Mouse (Mus musculus) MEL (cell line): ENCODE measurements around the gene Susd6. TPM values are rescaled to one million over a fixed set of nuclear protein-coding genes. Genes with fewer than 3 reads are reported as not detected.
A peak's percentile ranks its signal among the peaks of the same experiment; 100 is the strongest.

Source experiments
- DNase-seq: peaks from one replicate; pipeline ENCODE4 v3.0.0; 2011; ENCODE audit warnings: low read depth, low spot score
- H3K27ac ChIP-seq: 2 replicates; pipeline ENCODE4 v1.5.1; 2012; ENCODE audit warnings: low read depth, mild to moderate bottlenecking, control low read depth, low read length, moderate library complexity; ENCODE audit not compliant: control insufficient read depth
- H3K27me3 ChIP-seq, 2 experiments: fragments of 150-350 bp in 1 of 2; sonication (generic) in 1 of 2; 2 replicates each; pipeline ENCODE4 v1.6.1; 2012; ENCODE audit warnings: low read length in 2 of 2, mild to moderate bottlenecking in 2 of 2, improper control_type of control experiment in 1 of 2, moderate library complexity in 1 of 2; ENCODE audit not compliant: insufficient read depth in 2 of 2, control insufficient read depth in 1 of 2
- H3K36me3 ChIP-seq, 2 experiments: 2 replicates each; pipeline ENCODE4 v1.6.1; 2012 to 2014; ENCODE audit warnings: low read length in 2 of 2, improper control_type of control experiment in 1 of 2, inconsistent platforms in 1 of 2, mild to moderate bottlenecking in 1 of 2; ENCODE audit not compliant: insufficient read depth in 2 of 2, control insufficient read depth in 1 of 2
- H3K4me1 ChIP-seq, 2 experiments: fragments of 150-350 bp in 1 of 2; sonication (generic) in 1 of 2; 2 replicates each; pipeline ENCODE4 v1.6.1; 2012; ENCODE audit warnings: low read length in 2 of 2, improper control_type of control experiment in 1 of 2, mild to moderate bottlenecking in 1 of 2; ENCODE audit not compliant: insufficient read depth in 2 of 2, control insufficient read depth in 1 of 2
- H3K4me3 ChIP-seq, 2 experiments: fragments of 150-350 bp in 1 of 2; sonication (generic) in 1 of 2; 2 replicates each; pipeline ENCODE4 v1.5.1; 2012; ENCODE audit warnings: low read depth in 2 of 2, low read length in 2 of 2, mild to moderate bottlenecking in 2 of 2, moderate library complexity in 2 of 2, control low read depth in 1 of 2, improper control_type of control experiment in 1 of 2; ENCODE audit not compliant: control insufficient read depth in 1 of 2, insufficient read depth in 1 of 2
- H3K79me2 ChIP-seq: 2 replicates; pipeline ENCODE4 v1.6.1; 2012; ENCODE audit warnings: mild to moderate bottlenecking, low read length, moderate library complexity; ENCODE audit not compliant: control insufficient read depth, poor library complexity, insufficient read depth
- H3K9ac ChIP-seq: 2 replicates; pipeline ENCODE4 v1.6.1; 2012; ENCODE audit warnings: low read depth, mild to moderate bottlenecking, control low read depth, low read length, moderate library complexity; ENCODE audit not compliant: control insufficient read depth, poor library complexity, severe bottlenecking
- H3K9me3 ChIP-seq: fragments of 150-350 bp; sonication (generic); replicated peaks from 2 replicates; pipeline ENCODE4 v1.6.1; 2012; ENCODE audit warnings: mild to moderate bottlenecking, low read length, improper control_type of control experiment, moderate library complexity; ENCODE audit not compliant: insufficient read depth
- BHLHE40 ChIP-seq: IDR thresholded peaks from 2 replicates; pipeline ENCODE4 v1.6.1; 2012; ENCODE audit warnings: low read depth, mild to moderate bottlenecking, inconsistent platforms, low read length, improper control_type of control experiment, borderline replicate concordance
- CHD1 ChIP-seq: IDR thresholded peaks from 2 replicates; pipeline ENCODE4 v1.6.1; 2012; ENCODE audit warnings: low read depth, mild to moderate bottlenecking, inconsistent platforms, low read length, improper control_type of control experiment
- CTCF ChIP-seq, 3 experiments: IDR thresholded peaks in 2 of 3; conservative IDR thresholded peaks in 1 of 3; 2 replicates each; pipeline ENCODE4 v1.5.1; 2011 to 2012; ENCODE audit warnings: low read length in 3 of 3, low read depth in 2 of 3, mild to moderate bottlenecking in 2 of 3, improper control_type of control experiment in 1 of 3, inconsistent platforms in 1 of 3, mixed read lengths in 1 of 3, moderate library complexity in 1 of 3; ENCODE audit not compliant: control insufficient read depth in 1 of 3, insufficient read depth in 1 of 3, poor library complexity in 1 of 3, severe bottlenecking in 1 of 3
- E2F4 ChIP-seq: IDR thresholded peaks from 2 replicates; pipeline ENCODE4 v1.6.1; 2011; ENCODE audit warnings: low read depth, low read length, improper control_type of control experiment, borderline replicate concordance
- ETS1 ChIP-seq: IDR thresholded peaks from 2 replicates; pipeline ENCODE4 v1.6.1; 2012; ENCODE audit warnings: low read depth, mild to moderate bottlenecking, inconsistent platforms, low read length, improper control_type of control experiment, moderate library complexity
- GATA1 ChIP-seq: IDR thresholded peaks from 2 replicates; pipeline ENCODE4 v1.6.1; 2011; ENCODE audit warnings: low read depth, low read length, improper control_type of control experiment
- KAT2A ChIP-seq: conservative IDR thresholded peaks from 2 replicates; pipeline ENCODE4 v1.6.1; 2012; ENCODE audit warnings: low read depth, low read length, improper control_type of control experiment, inconsistent platforms
- MAFK ChIP-seq: IDR thresholded peaks from 2 replicates; pipeline ENCODE4 v1.6.1; 2011; ENCODE audit warnings: low read depth, mild to moderate bottlenecking, low read length, improper control_type of control experiment, borderline replicate concordance
- NELFE ChIP-seq: IDR thresholded peaks from 2 replicates; pipeline ENCODE4 v1.6.1; 2011; ENCODE audit warnings: low read depth, low read length, improper control_type of control experiment
- POLR2AphosphoS2 ChIP-seq: IDR thresholded peaks from 2 replicates; pipeline ENCODE4 v1.6.1; 2011; ENCODE audit warnings: low read length, improper control_type of control experiment
- RAD21 ChIP-seq: IDR thresholded peaks from 2 replicates; pipeline ENCODE4 v1.6.1; 2011; ENCODE audit warnings: mild to moderate bottlenecking, low read depth, low read length, improper control_type of control experiment
- RCOR1 ChIP-seq: IDR thresholded peaks from 2 replicates; pipeline ENCODE4 v1.6.1; 2012; ENCODE audit warnings: low read depth, mild to moderate bottlenecking, inconsistent platforms, low read length, improper control_type of control experiment
- SIN3A ChIP-seq: IDR thresholded peaks from 2 replicates; pipeline ENCODE4 v1.6.1; 2012; ENCODE audit warnings: low read length, improper control_type of control experiment, inconsistent platforms
- SMC3 ChIP-seq: IDR thresholded peaks from 2 replicates; pipeline ENCODE4 v1.6.1; 2011; ENCODE audit warnings: low read depth, low read length, improper control_type of control experiment
- TAL1 ChIP-seq: IDR thresholded peaks from 2 replicates; pipeline ENCODE4 v1.6.1; 2012; ENCODE audit warnings: mild to moderate bottlenecking, inconsistent platforms, low read length, moderate library complexity, mixed read lengths
- TBP ChIP-seq: IDR thresholded peaks from 2 replicates; pipeline ENCODE4 v1.8.0; 2011; ENCODE audit warnings: low read depth, low read length, improper control_type of control experiment
- TCF12 ChIP-seq: IDR thresholded peaks from 2 replicates; pipeline ENCODE4 v1.6.1; 2014; ENCODE audit warnings: low read depth, mild to moderate bottlenecking, inconsistent platforms, low read length, improper control_type of control experiment, moderate library complexity
- USF2 ChIP-seq, 2 experiments: IDR thresholded peaks; 2 replicates each; pipeline ENCODE4 v1.6.1; 2011 to 2012; ENCODE audit warnings: improper control_type of control experiment in 2 of 2, low read length in 2 of 2, borderline replicate concordance in 1 of 2, inconsistent platforms in 1 of 2, low read depth in 1 of 2, mild to moderate bottlenecking in 1 of 2; ENCODE audit not compliant: insufficient read depth in 1 of 2
- ZKSCAN1 ChIP-seq: IDR thresholded peaks from 2 replicates; pipeline ENCODE4 v1.6.1; 2012; ENCODE audit warnings: low read depth, mild to moderate bottlenecking, inconsistent platforms, low read length, improper control_type of control experiment, moderate library complexity
- ZMIZ1 ChIP-seq: IDR thresholded peaks from 2 replicates; pipeline ENCODE4 v1.6.1; 2012; ENCODE audit warnings: low read depth, mild to moderate bottlenecking, inconsistent platforms, low read length, improper control_type of control experiment, moderate library complexity
- polyA plus RNA-seq, 2 experiments: library from polyadenylated mRNA; stranded (reverse) in 1 of 2; unstranded in 1 of 2; fragments of >175 nt in 1 of 2; fragments of >200 nt in 1 of 2; gene quantifications; 2 replicates each; pipeline versions ENCODE4 v1.2.1 to v1.2.4; 2012; ENCODE audit warnings: low replicate concordance in 2 of 2, low read depth in 1 of 2; ENCODE audit not compliant: insufficient read length in 2 of 2, insufficient read depth in 1 of 2, missing spikeins in 1 of 2
- total RNA-seq: library from RNA; depleted of rRNA; stranded (reverse); fragments of 300-350 nt; gene quantifications from 2 replicates; pipeline ENCODE4 v1.2.3, GENCODE M21; 2012

Gene Susd6
- total and polyA plus RNA-seq, 3 experiments, result 12.2 to 22.4 TPM; not detected in 1

DNA sequence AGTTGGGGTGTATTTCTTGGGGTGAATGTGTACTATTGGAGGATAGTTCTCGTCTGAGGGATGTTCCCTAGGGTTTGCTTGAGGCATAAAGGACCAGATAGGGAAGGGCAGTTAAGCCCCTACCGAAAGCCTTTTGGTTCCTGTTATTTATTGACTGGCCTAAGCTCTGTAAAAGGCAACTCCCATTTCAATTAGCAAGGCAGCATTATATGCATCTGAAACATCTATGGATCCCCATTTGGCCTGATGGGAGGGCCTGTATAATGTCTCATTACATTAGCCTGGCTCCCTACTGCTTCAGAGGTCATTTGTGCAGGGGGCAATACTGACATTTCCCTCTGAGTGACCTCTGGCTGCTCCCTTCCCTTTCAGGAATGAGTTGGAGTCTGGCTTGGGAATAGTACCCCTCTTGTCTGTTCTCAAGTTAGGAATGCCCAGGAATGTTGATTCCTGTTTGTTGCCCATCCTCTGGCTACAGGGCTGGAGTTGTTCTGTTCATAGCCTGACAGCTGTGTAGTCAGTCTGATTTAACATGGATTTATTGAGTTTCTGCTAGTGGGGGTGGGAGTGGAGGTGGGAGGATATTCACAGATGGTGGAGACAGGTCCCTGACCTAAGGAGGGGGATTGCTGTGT is 17.3 kb downstream of the Susd6 start:
- Histone ChIP-seq H3K27me3 (no peaks in the 10 kb centered on the region), H3K9ac (no peak overlapping the region), H3K4me1 (peaks cover 58 to 76% of the 10 kb centered on the region in 2 experiments), H3K36me3 (peaks cover 2 to 86% of the 10 kb centered on the region in 2 experiments; a peak in 3 of 4 replicates)
- DNase-seq, result no peak
- TF ChIP-seq MAFK (no peak), ZKSCAN1 (no peak), USF2 (IDR thresholded peaks at IDR 0.05; ENCODE audit: borderline replicate concordance in 1 of 2, insufficient read depth in 1 of 2, low read depth in 1 of 2, low read length in 2 of 2) (no peak)
- TF ChIP-seq, all 39 proteins: peak for 0
- H3K27ac ChIP-seq, result no peak overlapping the region
- H3K9me3 ChIP-seq, result no peaks in the 10 kb centered on the region
- no peak overlapping the region for H3K4me3 ChIP-seq
- peaks cover 54% of the 10 kb centered on the region for H3K79me2 ChIP-seq

- peak overlapping the region; percentile 21; the same call in 1 of the 2 replicates for H3K27ac ChIP-seq
- no peaks in the 10 kb centered on the region for H3K27me3 ChIP-seq
- no peak overlapping the region for H3K4me3 ChIP-seq
- H3K36me3 ChIP-seq, result peaks cover 2 to 87% of the 10 kb centered on the region in 2 experiments; a peak in 3 of 4 replicates
- peaks cover 49 to 66% of the 10 kb centered on the region in 2 experiments for H3K4me1 ChIP-seq
- TF ChIP-seq NELFE, result no peak
- no peak for TF ChIP-seq CHD1
- no peak for TF ChIP-seq SIN3A
- TF ChIP-seq TBP, result no peak
- no peak for TF ChIP-seq SMC3
- TF ChIP-seq TAL1, result no peak
- TF ChIP-seq RCOR1, result no peak
- TF ChIP-seq TCF12, result no peak
- no peak for DNase-seq
- H3K9me3 ChIP-seq, result no peaks in the 10 kb centered on the region
- no peak overlapping the region for H3K9ac ChIP-seq
- H3K79me2 ChIP-seq, result peaks cover 47% of the 10 kb centered on the region
Observed at GRCm38 (mm10) chr12:80810005-80810404, 19.7 kb downstream of the Susd6 start.

DNA sequence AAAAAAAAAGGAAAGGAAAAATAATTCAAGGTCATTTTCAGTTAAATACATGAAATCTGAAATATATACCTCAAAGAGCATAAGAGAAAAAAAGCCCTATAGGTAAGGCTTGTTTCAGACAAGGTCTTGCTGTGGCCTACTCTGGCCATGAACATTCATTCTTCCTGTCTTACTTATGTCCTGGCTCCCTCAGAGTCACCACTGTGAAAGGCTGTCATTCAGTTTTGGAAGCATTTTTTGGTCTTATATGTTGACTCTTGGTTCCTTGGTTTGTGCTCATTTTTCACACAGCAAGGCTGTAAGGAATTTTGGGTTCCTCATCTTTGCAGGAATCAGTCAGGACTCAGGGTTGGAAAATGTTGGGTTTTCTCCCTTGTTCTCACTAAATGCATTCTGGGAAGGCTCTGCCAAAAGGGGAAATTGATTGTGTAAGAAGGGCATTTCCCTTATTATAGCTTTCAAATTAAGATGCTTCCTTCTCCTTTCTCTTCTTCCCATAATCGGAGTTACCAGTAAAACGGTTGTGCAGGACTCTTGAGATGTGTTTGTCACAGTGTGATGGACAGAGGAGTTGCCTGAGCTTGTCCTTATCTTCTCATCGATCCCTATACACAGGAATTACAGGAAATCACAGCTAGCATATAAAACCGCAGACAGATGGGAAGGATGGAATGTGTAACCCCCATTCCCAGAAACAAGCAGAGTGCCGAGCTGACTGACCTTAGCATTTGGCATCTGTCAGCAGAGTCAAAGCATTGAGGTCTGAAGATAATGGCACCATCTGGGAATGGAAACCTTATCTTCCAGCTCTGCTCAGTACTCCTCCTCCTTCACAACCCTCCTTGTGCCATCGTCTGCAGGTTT is 21.6 kb downstream of the Susd6 start:
- Histone ChIP-seq H3K36me3 (peaks cover 0 to 83% of the 10 kb centered on the region in 2 experiments; a peak in 2 of 4 replicates), H3K27ac (peak overlapping the region; percentile 85), H3K4me3 (no peak overlapping the region), H3K9me3 (no peaks in the 10 kb centered on the region), H3K27me3 (no peaks in the 10 kb centered on the region), H3K79me2 (peaks cover 47% of the 10 kb centered on the region), H3K9ac (peak overlapping the region; percentile 2; the same call in 1 of the 2 replicates), H3K4me1 (peaks cover 55 to 60% of the 10 kb centered on the region in 2 experiments)
- DNase-seq, result peak; percentile 42
- TF ChIP-seq TCF12 (peak; percentile 62; the same call in 1 of the 2 replicates), NELFE (no peak), E2F4 (no peak), RCOR1 (no peak; the same call in 1 of the 2 replicates), ETS1 (0 out of 2 replicates have a peak, but pooled peaks have one; percentile 6), CTCF (IDR thresholded peaks at IDR 0.05 in 2 of 3, conservative IDR thresholded peaks at IDR 0.05 in 1 of 3; ENCODE audit: control insufficient read depth in 1 of 3, insufficient read depth in 1 of 3, low read depth in 2 of 3, low read length in 3 of 3, poor library complexity in 1 of 3, severe bottlenecking in 1 of 3) (no peak), BHLHE40 (no peak), ZKSCAN1 (no peak), POLR2AphosphoS2 (no peak), SMC3 (no peak), GATA1 (peak; percentile 59; the same call in 1 of the 2 replicates), KAT2A (no peak), ZMIZ1 (no peak), RAD21 (no peak)
